Mouse (Mus musculus): ENCODE results near the gene Ndufs3.
A peak's percentile ranks its signal among the peaks of the same experiment; 100 is the strongest.

The Ndufs3 gene

GRCm38 (mm10) chr2:90904076-90904855 is at the start of gene Ndufs3, which contains the start of gene Kbtbd4:
Ndufs3 (minus strand) TSS chr2:90904827.
Kbtbd4 (plus strand) TSS chr2:90904740.
- peak; percentile 80 to 84 for DNase-seq (ENCODE audit: low spot score in 2 of 2)

GRCm38 (mm10) chr2:90953461-90953860 is 48.8 kb upstream of the Ndufs3 start:
- no peak for DNase-seq (ENCODE audit: low spot score in 2 of 2)

- DNase-seq (ENCODE audit: low spot score in 2 of 2), result no peak
Measured at GRCm38 (mm10) chr2:90950582-90951194, 46.1 kb upstream of the Ndufs3 start.

- DNase-seq (ENCODE audit: low spot score in 2 of 2), result no peak
Measured at GRCm38 (mm10) chr2:90950149-90950548, 45.5 kb upstream of the Ndufs3 start.

- no peak for DNase-seq (ENCODE audit: low spot score in 2 of 2)
Measured at GRCm38 (mm10) chr2:90941744-90942143, 37.1 kb upstream of the Ndufs3 start.

- DNase-seq (ENCODE audit: low spot score in 2 of 2), result peak; percentile 53 to 72
Measured at GRCm38 (mm10) chr2:90940233-90941229, 35.9 kb upstream of the Ndufs3 start, which contains the start of gene Celf1. Celf1 (plus strand) TSS chr2:90940382.

GRCm38 (mm10) chr2:90939750-90940149 is 35.1 kb upstream of the Ndufs3 start:
- no peak for DNase-seq (ENCODE audit: low spot score in 2 of 2)

GRCm38 (mm10) chr2:90938362-90938761 is 33.7 kb upstream of the Ndufs3 start:
- no peak for DNase-seq (ENCODE audit: low spot score in 2 of 2)

- DNase-seq (ENCODE audit: low spot score in 2 of 2), result no peak
Measured at GRCm38 (mm10) chr2:90932273-90932672, 27.6 kb upstream of the Ndufs3 start.

- no peak for DNase-seq (ENCODE audit: low spot score in 2 of 2)
Measured at GRCm38 (mm10) chr2:90931829-90932228, 27.2 kb upstream of the Ndufs3 start.

- no peak for DNase-seq (ENCODE audit: low spot score in 2 of 2)
Measured at GRCm38 (mm10) chr2:90928566-90928965, 23.9 kb upstream of the Ndufs3 start.

GRCm38 (mm10) chr2:90922636-90923035 is 18.0 kb upstream of the Ndufs3 start:
- no peak for DNase-seq (ENCODE audit: low spot score in 2 of 2)

GRCm38 (mm10) chr2:90921178-90921577 is 16.6 kb upstream of the Ndufs3 start:
- DNase-seq (ENCODE audit: low spot score in 2 of 2), result no peak

- no peak for DNase-seq (ENCODE audit: low spot score in 2 of 2)
Measured at GRCm38 (mm10) chr2:90917999-90918698, 13.5 kb upstream of the Ndufs3 start.

- peak; percentile 43 for DNase-seq (ENCODE audit: low spot score in 2 of 2)
Measured at GRCm38 (mm10) chr2:90917233-90917998, 12.8 kb upstream of the Ndufs3 start.

- no peak for DNase-seq (ENCODE audit: low spot score in 2 of 2)
Measured at GRCm38 (mm10) chr2:90916560-90917232, 12.1 kb upstream of the Ndufs3 start.

GRCm38 (mm10) chr2:90915516-90915915 is 10.9 kb upstream of the Ndufs3 start:
- no peak for DNase-seq (ENCODE audit: low spot score in 2 of 2)

GRCm38 (mm10) chr2:90913671-90914070 is 9.0 kb upstream of the Ndufs3 start:
- DNase-seq (ENCODE audit: low spot score in 2 of 2), result no peak

GRCm38 (mm10) chr2:90911668-90912067 is 7.0 kb upstream of the Ndufs3 start:
- DNase-seq (ENCODE audit: low spot score in 2 of 2), result no peak

GRCm38 (mm10) chr2:90910861-90911260 is 6.2 kb upstream of the Ndufs3 start:
- DNase-seq (ENCODE audit: low spot score in 2 of 2), result no peak

Measured in frontal cortex, postnatal 14 days (tissue).